Mouse (Mus musculus) cerebellum, postnatal 10 days (tissue): ENCODE measurements around the gene Nbas.

Experiments used
- DNase-seq, 2 experiments: peaks; one replicate each; pipeline ENCODE4 v3.0.0; 2021; ENCODE audit warnings: mixed read lengths in 2 of 2

The Nbas gene

DNA sequence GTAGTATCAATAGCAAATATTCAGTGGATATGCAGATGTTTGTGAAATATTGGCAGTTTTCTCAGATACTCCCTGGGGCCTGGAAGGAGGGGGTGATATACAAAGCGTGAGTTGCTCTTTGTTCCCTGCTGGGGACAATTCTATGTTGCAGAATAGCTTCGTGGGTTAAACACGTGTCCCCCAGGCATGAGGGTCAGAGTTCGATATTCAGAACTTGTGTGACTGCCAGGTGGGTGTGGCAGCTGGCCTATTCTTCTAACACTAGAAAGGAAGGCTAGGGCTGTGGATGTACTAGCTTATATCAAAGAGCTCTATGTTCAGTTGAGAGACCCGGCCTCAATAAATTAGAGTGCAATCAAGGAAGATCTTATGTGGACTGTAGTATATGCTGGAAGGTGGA lies 274.9 kb downstream of the Nbas start:
- DNase-seq, result no peak

DNA sequence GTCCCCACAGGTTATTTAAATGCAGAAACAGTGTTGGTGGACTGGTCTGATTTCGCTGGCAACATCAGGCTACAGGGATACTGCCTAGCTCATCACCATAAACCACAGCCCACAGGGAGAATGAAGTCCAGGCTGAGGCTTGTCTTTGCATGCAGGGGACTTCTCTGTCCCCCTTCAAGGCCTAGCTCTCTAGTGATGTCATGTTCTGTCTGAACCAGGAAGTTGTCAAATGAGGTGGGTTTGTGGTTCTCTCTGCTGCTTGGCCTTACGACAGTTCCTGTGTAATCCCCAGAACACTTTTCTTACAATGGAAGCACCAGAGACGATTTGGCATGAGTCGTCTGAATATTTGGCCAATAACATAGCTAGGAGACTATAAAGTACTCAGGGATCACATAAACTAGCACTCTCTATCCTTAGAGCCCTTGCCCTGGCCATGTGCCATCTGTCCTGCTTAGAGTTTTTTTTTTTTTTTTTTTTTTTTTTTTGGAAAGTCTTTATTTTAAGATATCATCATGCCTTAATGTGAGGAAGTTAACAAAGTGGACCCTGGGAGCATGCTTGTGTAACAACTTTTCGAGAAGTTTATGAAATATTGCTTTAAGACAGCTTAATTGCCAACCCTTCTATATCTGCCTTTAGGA lies 294.8 kb downstream of the Nbas start:
- DNase-seq, result peak in 1 of 2 experiments; percentile 14

DNA sequence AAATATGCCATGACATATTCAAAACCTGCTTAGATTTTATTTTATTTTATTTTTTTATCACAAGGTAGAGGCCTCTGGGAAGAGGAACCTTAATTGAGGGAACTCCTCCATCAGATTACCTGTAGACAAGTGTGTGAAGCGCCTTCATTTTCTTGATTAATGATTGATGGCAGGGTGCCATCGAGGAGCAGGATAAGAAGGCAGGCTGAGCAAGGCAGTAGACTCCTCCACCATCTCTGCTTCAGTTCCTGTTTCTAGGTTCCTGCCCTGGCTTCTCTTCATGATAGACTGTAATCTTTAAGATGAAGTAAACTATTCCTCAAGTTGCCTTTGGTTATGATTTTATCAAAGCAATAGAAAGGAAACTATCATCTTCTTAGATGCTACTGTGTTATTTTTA lies 295.4 kb downstream of the Nbas start:
- DNase-seq, result no peak

DNA sequence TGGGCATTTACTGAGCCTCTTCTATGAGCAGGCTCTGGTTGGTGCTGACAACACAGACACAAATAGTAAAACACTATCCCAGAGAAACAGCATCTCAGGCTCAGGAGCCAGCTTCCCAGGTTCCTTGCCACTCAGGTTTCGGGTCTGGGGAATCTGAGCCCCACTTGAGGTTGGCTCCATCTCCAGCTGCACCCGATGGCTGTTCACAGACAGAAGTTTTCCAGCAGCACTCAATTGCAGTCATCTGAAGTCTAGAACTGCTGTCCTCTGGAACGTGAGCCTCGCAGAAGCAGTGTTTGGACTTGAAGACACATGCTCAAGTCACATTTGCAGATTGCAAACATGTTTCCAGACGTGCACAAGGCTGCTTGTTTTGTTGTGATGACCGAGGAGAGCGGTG lies 297.5 kb downstream of the Nbas start:
- DNase-seq, result no peak

DNA sequence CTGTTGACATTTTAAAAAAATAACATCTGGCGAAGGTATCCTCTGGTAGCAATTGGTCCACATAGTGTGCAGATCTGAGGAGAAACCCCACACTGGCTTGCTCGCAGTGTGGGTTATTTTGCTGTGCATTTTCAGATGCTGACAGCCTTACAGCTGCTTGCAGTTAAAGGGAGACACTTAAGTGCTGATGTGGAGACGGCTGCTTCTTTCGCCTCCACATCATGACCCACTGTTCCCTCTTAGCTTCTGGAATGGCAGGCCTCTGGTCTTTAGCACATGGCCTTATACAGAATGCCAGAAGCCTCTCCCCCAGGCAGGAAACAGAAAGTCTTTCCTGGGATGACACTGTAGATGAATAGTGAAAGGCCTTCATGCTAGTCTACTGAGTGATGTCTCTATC lies 306.2 kb downstream of the Nbas start:
- no peak for DNase-seq

DNA sequence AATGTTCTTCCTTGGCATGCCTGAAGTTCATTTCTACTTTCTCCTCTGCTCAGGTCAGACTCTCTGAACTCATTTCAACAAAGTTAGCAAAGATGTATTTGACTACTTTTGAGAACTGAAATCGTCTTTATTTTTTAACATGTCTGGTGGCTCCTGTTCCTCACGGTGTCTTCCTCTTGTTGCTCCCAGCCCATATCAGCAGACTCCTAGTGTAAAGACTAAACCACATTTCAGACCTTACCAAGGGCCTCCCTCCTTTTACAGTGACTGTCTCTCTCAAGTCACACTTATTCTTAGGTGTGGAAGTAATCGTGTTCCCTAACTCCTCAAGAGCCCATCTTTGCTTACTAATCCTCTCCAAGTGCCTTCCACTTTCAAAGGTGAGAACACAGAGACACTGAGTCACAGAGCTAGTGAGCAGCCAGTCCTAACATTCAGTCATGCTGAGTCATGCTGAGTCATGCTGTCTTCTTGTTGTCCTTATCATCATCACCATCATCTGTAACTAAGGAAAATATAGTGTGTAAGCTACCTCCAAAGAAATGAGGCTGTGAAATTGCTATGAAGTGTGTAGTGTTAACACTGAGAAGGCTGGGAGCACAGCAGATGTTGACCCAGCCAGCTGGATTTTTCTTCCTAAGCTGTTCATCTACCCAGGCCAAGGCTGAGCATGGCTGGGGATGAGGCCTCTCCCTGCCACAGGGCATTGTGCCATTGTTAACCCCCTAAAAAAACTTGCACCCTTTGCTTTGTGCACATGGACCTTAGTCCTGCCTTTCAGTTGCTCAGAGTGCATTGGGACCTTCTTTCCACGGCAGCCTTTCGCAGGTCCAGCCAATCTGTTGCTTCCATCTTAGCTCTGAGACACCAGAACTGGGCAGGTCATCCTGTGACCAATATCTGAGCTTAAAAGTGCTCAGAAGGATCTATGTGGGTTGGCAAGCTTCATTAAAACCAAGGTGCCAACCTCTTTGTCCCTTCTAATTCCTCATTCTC lies 307.0 kb downstream of the Nbas start:
- no peak for DNase-seq

DNA sequence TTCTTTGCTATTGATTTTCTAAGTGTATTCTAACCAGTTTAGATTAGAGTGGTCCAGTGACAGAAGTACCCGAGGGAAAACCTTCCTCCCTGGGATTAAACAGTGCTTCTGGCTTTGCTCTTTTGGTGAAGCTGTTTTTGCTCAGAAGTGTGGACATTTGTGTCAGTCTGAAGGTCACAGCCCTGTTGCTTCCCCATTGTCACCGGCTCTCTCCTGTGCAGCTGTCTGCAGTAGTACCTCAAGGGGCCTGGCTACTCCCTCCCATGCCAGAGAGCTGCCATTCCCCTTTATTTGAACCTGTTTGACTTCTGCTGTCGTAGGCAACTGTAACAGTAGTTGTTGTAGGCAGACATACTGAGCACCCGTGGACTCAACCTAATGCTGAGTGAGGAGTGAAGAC lies 307.8 kb downstream of the Nbas start:
- DNase-seq, result no peak

DNA sequence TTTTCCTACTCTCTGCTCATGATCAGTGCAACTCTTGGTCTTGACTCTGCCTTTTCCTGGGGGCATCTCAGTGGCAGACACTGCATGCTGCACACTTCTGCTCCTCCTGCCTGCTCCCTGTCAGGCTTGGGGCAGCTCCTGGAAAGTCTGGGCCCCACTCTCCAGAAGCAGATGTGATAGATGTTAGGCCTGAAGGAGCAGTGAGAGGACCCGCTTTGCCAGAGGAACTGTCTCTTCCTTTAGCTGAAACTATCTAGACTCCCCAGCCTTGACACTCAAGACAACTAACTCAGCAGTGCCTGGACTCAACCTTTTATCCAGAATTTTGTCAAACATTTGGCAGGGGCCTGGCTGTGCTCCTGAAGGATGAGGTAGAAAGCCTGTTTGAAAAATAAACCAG lies 311.9 kb downstream of the Nbas start:
- DNase-seq, result no peak

DNA sequence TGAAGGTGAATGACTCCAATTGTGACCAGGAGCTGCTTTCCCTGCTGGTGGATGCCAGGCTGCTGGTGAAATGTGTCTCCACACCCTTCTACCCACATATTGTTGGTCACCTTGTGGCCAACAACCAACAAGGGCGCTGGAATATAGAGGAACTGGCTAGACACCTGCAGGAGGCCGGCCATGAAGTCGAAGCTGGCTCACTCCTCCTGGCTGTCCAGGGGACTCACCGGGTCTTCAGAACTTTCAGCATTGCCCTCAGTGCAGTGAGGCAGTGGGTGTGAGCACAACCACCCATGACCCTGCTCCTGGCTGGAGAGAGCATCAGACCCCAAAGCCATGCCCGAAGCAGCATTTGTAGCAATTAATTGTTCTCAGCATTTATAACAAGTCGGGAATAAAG lies 314.5 kb downstream of the Nbas start:
- DNase-seq, result no peak

DNA sequence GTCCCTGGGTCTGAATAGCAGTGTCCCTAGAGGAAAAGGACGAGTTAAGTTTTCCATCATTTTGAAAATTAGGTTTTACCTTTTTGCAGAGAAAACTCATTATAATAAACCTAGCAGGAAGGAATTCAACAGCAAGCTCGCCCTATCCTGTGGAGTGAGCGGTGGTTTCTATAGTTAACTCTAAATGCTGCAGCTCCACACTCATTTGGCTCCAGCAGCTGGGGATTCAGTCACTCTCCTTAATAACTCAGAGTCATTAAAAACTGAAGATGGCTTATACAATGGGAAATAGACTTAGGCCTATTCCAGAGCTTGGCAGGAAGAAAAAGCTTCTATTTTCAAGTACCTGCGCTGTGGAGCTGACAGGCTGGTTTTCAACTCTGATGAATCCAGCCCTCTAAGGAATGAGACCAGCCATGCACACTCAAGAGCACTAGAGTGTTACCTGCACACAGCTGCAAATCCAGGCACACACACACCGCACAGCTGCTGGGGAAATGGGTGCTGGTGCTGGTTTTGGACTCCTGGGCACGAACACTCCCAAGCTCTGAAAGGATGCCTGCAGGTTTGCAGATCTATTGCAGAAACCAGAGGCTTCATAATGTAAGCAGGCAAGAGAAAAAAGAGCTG lies 316.7 kb downstream of the Nbas start:
- DNase-seq, result no peak

DNA sequence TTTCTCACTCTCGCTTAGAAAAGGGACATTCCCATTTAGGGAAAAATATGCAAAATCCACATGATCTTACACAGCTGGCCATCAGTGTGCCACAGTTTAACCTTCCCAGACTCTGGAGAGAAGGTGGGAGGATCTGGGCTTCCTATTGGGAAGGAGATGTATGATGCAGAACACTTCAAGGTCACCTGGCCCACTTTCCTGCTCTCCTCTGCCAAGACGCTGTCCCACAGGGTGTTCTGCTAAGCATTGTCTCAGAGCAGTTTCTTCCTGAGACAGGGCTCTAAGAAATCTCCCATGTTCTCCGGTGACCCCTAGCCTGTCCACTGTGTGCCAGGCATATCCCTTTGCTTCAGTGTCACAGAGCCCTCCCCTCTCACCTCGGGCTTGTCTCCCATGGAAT lies 318.7 kb downstream of the Nbas start:
- DNase-seq, result no peak

DNA sequence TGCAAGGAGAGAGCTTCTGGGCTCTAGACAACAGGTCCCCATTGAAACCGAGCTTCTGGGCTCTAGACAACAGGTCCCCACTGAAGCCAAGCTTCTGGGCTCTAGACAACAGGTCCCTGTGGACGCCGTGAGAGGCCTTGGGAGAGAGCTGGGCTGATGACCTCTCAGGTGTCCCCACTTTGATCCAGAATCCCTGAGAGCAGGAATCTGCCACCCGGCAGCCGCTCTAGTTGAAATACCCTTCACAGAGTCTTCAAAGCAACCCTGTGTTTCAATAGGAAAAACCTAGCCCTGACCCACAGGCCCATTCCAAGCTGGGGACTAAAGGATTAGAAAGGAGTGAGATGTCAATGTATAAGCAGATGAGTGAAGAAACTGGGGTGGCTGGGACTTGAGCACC lies 320.1 kb downstream of the Nbas start:
- no peak for DNase-seq

DNA sequence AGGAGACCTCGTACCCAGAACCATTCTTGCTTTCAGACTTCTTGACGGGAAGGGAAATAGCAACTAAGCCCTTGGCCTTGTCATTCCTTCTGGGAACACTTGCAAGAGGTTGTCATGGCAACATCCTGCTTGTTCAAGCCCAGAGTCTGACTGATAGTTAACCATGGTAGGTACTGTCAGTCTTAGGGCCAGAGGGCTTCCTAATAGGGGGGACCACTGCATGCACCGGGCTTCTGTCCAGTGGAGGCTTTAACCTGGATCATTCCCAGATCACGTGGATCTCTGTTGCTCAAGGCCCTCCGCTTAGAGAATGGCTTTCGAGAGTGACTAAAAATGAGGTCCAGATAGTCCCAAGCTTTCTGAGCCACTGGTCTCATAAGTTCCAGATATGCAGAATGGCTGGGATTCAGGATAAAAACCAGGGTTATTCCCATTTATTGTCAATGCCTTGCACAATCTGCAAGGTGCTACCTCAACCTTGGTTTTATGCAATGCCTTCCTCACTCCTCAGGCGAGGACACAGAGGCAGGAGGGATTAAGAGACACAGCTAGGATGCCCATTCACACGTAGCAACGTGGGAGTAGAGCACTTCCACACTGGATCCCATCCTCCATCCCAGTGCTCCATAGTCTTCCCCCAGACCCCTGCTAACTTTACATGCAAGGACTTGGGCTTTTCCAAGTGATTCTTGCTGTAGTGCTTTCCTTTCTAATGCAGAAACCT lies 326.0 kb downstream of the Nbas start:
- peak; percentile 64 to 74 for DNase-seq

DNA sequence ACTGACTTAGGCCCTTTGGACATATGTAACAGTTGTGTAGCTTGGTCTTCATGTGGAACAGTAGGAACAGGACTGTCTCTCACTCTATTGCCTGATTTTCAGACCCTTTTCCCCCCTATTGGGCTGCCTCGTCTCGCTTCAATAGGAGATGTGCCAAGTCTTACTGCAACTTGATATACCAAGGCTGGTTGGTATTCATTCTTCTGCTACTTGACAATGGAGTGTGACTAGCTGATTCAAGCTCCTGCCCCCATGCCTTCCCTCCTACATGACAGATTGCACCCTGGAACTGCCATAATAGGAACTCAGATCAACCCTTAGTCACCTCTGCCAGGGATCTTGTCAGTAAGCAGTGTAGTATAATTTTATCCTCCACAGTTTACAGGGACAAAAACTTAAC lies 328.1 kb downstream of the Nbas start:
- DNase-seq, result no peak

DNA sequence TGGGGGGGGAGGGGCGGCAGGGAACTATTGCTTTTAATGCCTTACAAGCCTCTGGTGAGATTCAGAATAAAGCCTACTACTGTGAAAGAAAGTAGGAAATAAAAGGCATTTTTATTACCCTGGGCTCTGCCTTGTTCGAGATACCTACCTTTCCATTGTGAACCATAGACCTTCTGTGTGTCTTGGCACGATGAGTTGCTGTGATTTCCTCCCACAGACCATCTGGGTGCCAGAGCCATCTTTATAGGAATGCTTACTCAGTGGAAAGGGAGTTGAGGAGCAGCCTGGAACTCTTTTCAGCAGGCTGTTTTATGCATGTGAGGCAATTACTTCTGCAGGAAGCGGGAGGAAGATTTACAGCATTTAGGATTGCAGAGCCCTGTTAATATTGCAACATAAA lies 329.6 kb downstream of the Nbas start:
- DNase-seq, result peak; percentile 42 to 44

DNA sequence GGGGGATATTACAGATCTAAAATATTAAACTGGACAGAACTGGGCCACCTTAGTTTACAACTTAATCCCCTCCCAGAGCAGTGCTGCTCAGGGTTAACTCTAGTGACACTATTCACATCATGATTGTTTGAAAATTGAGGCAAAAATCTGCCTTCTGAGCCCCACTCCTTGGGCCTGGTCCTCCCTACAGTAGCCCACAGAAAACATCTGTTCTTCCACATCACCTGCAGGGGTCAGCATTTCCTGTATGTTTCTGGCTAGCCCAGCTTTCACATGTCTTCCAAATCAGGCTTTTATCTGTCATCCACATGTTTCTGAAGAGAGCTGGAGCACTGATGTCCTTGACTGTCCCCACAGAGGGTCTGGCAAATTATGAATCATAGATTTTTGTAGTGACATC lies 333.5 kb downstream of the Nbas start:
- peak; percentile 38 to 39 for DNase-seq

DNA sequence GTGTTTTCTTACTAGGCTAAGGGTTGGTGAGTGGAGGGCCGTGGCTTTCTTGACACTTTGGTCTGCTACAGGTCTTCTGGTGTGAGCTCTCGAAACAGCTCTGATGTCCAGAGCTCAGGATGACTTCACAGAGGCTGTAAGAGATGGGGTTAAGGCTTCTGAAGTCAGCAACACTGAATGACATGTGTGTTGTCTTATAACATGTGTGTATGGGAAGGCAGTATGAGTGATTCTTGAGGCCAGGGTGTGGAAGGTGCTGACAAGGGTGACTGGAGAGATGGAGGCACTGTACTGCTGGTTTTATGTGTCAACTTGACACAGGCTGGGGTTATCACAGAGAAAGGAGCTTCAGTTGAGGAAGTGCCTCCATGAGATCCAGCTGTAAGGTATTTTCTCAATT lies 338.1 kb downstream of the Nbas start:
- no peak for DNase-seq

DNA sequence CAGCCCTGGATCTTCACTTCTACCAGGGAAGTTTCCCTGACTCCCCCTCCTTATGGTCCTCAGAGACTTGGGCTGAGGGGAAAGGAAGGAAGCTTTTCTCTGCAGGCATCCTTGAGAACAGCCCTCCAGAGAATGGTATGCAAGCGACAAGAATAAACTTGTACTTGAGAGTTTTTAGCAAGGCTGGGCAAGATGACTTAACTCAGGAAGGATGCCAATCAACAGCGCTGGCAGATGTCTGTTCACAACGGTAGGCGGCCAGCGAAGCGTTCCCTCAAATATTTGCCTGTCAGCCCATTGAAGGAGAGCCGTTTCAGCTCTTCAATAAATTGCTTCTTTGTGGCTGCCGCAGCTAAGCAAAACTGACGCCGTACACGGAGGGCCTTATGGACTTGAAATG lies 340.1 kb downstream of the Nbas start:
- DNase-seq, result peak; percentile 59 to 65

DNA sequence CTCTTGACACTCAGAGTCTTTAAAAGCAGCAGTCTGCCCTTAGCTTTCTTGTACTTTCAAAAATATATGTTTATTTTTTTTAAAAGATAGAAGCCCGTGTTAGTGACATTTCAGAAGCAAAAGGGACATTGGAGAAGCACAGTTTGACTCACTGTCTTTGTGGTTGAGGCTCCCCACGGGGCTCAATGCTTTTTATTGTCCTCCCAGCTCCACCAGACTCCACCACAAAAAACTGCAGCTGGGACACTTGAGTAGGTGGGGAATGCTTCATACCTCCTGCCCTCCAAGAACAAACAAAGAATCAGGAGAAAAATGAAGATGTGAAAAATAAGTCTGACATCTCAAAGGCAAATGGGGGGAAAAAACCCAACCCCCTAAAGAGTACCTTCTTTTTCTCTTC lies 344.1 kb downstream of the Nbas start:
- DNase-seq, result no peak

DNA sequence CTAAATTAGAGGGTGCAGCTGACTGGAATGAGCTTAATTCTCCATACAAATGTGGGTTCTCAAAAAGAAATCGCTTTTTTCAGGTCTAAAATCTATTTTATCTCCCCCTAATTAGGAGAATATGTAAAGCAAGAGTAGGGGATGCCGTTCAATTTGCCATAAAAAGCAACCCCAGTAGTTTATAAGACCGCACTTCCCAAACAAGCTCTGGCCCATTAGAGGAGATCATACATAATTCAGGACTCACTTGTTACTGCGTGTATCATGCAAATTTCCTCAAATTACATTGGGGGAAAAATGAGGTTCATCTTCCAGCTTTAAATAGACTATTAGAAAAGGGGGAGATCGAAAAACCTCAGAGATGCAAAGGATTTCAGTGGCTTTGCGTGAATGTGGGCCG lies 346.7 kb downstream of the Nbas start:
- DNase-seq, result no peak

DNA sequence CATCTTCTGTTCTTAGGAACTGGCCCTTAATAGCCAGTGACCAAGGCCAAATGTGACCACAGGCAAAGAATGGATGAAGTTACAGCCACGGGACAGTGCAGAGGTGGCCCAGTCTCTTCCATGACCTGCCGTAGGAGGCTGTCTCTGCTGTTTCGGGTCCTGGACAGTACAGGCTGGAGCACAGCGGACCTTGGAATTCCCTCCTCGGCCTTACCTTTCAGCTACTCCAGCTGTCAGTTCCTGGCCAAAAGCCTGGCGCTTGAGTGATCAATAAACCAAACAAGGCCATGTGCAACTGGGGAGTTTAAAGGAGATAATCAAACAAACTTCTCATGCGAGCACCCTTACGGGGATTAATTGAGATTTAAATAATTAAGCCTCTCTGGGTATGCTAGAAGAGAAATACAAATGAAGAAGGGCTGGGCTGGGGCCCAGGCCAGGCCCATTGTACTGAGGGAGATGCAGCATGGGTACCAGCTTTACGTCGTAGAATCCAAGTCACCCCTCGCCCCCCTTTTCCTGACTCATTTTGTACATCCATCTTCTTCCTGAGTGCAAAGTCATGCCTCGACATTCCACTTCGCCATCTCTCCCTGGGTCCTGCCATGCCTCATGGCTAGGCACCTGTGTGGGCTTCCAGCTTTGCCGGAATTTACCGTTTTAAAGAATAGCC lies 353.4 kb downstream of the Nbas start:
- DNase-seq, result no peak
